Mouse (Mus musculus) ES-Bruce4 (cell line): ENCODE data around the gene Elfn2.

Experiments used
- CTCF ChIP-seq: IDR thresholded peaks from one replicate; pipeline ENCODE4 v1.8.1; 2011; ENCODE audit warnings: low read depth, low read length
- EP300 ChIP-seq: IDR thresholded peaks from 2 replicates; pipeline ENCODE4 v1.6.1; 2011; ENCODE audit warnings: low read depth, low read length; ENCODE audit not compliant: insufficient read depth
- POLR2A ChIP-seq: IDR thresholded peaks from one replicate; pipeline ENCODE4 v1.8.1; 2011; ENCODE audit warnings: low read length; ENCODE audit not compliant: insufficient read depth

GRCm38 (mm10) chr15:78719416-78719815, 845 bp upstream of the Elfn2 start:
- no peak for TF ChIP-seq CTCF
- TF ChIP-seq POLR2A: no peak
- TF ChIP-seq EP300: no peak
